Mouse (Mus musculus): ENCODE measurements at regions not wholly inside any gene's neighbourhood (a gene's known extent, or its start where the extent isn't known, plus 50 kb on each side); places are given as distances from the start of the nearest gene placed in this dataset.

GRCm38 (mm10) chr3:52453041-52453440, 184.9 kb downstream of the Foxo1 start:
- DNase-seq (ENCODE audit: low spot score in 2 of 2), result no peak

GRCm38 (mm10) chr3:52452345-52452744, 184.2 kb downstream of the Foxo1 start:
- DNase-seq (ENCODE audit: low spot score in 2 of 2), result no peak

GRCm38 (mm10) chr3:52446991-52447390, 178.9 kb downstream of the Foxo1 start:
- DNase-seq (ENCODE audit: low spot score in 2 of 2), result no peak

GRCm38 (mm10) chr3:52446500-52446899, 178.4 kb downstream of the Foxo1 start:
- DNase-seq (ENCODE audit: low spot score in 2 of 2), result no peak

- no peak for DNase-seq (ENCODE audit: low spot score in 2 of 2)
These were observed 176.4 kb downstream of the Foxo1 start for GRCm38 (mm10) chr3:52444420-52445119.

- peak; percentile 50 to 57 for DNase-seq (ENCODE audit: low spot score in 2 of 2)
These were observed 175.7 kb downstream of the Foxo1 start for GRCm38 (mm10) chr3:52443856-52444255.

GRCm38 (mm10) chr3:52429014-52429589, 161.0 kb downstream of the Foxo1 start:
- DNase-seq (ENCODE audit: low spot score in 2 of 2), result no peak

- no peak for DNase-seq (ENCODE audit: low spot score in 2 of 2)
These were observed 154.7 kb downstream of the Foxo1 start for GRCm38 (mm10) chr3:52422826-52423225.

GRCm38 (mm10) chr3:52416261-52416660, 148.1 kb downstream of the Foxo1 start:
- DNase-seq (ENCODE audit: low spot score in 2 of 2), result no peak

GRCm38 (mm10) chr3:52415361-52415760, 147.2 kb downstream of the Foxo1 start:
- DNase-seq (ENCODE audit: low spot score in 2 of 2), result no peak

GRCm38 (mm10) chr3:52414017-52414416, 145.9 kb downstream of the Foxo1 start:
- no peak for DNase-seq (ENCODE audit: low spot score in 2 of 2)

- no peak for DNase-seq (ENCODE audit: low spot score in 2 of 2)
These were observed 145.1 kb downstream of the Foxo1 start for GRCm38 (mm10) chr3:52413187-52413746.

GRCm38 (mm10) chr3:52411356-52411755, 143.2 kb downstream of the Foxo1 start:
- DNase-seq (ENCODE audit: low spot score in 2 of 2), result no peak

GRCm38 (mm10) chr3:52409465-52409864, 141.3 kb downstream of the Foxo1 start:
- DNase-seq (ENCODE audit: low spot score in 2 of 2), result no peak

- DNase-seq (ENCODE audit: low spot score in 2 of 2), result no peak
These were observed 138.7 kb downstream of the Foxo1 start for GRCm38 (mm10) chr3:52406778-52407318.

- DNase-seq (ENCODE audit: low spot score in 2 of 2), result no peak
These were observed 136.5 kb downstream of the Foxo1 start for GRCm38 (mm10) chr3:52404636-52405035.

- no peak for DNase-seq (ENCODE audit: low spot score in 2 of 2)
These were observed 134.9 kb downstream of the Foxo1 start for GRCm38 (mm10) chr3:52403032-52403431.

All from spleen, postnatal 14 days (tissue).